Mouse (Mus musculus) stomach, postnatal 0 days (tissue): ENCODE measurements around the gene Zfp423.

Experiments used
- CTCF ChIP-seq: IDR thresholded peaks from 2 replicates; pipeline ENCODE4 v1.5.1; 2016; ENCODE audit warnings: antibody characterized with exemption, low read depth, mild to moderate bottlenecking, moderate library complexity
- EP300 ChIP-seq: optimal IDR thresholded peaks from 2 replicates; pipeline ENCODE3; 2016; ENCODE audit warnings: antibody characterized with exemption

DNA sequence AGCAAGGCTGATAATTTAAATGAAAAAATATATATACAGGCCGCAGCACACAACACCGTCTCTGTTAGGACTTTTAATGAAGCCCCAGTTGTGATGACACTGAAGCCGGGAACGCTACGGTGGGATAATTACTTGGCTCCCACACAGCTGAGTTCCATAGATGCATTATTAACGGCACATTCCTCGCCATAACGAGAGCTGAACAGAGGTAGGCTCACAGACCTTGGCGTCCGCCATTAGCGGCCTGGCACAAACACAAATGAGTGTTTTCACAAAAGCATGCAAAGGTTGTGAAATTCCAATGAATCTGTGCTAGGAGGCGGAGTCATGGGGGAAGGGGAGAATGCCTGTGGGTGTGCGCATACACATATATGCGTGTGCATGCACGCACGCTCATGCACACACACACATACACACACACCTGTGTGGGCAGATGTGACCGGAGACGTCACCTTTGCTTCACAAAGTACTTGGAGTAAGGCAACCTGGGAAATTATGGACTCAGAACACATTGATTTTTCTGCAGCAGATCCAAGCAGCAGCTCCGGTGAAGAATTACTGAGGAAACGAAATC is 214.2 kb downstream of the Zfp423 start:
- TF ChIP-seq EP300 (no peak), CTCF (no peak)
